Mouse (Mus musculus) thymus, postnatal 25 days (tissue): ENCODE data around the gene Klhl35.

ENCODE experiments used
- DNase-seq: peaks from one replicate; pipeline ENCODE4 v3.0.0; 2022

Klhl35 gene

DNA sequence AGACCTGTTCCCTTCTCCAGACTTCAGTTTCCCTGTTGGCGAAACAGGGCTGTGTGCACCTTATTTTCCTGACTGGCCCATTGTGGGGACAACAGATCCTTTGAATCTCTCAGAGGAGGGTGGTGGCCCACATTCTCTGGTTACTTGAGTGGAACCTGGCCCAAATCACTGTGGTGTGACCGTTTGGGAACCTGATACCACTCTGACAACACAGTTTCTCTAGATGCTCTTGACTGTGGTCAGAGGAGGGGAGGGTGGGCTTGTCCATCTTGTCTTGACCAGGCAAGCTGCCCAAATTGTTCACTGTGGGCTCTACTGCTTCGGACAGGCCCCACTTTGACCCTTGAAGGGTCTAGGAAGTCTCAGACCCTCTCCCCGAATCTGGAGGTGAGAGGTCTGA, 11.8 kb upstream of the Klhl35 start:
- DNase-seq: no peak

DNA sequence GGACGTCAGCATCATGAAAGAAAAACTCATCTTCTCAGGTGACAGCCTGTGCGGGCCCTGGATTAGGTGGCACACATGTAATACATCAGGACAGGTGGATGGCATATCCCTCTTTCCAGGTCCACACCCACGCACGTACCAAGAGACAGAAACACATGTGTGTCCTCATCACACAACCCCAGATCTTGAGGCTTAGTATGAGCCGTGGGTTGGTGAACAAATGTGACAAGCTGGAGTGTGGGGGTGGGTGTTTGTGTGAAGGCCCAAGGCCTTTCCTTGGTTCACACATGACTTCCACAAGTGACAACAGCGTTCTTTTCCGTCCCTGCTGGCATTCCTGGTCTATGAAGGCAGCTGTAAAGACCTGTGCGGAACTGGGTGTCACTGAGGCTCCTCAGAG, 7.0 kb upstream of the Klhl35 start:
- DNase-seq: no peak

DNA sequence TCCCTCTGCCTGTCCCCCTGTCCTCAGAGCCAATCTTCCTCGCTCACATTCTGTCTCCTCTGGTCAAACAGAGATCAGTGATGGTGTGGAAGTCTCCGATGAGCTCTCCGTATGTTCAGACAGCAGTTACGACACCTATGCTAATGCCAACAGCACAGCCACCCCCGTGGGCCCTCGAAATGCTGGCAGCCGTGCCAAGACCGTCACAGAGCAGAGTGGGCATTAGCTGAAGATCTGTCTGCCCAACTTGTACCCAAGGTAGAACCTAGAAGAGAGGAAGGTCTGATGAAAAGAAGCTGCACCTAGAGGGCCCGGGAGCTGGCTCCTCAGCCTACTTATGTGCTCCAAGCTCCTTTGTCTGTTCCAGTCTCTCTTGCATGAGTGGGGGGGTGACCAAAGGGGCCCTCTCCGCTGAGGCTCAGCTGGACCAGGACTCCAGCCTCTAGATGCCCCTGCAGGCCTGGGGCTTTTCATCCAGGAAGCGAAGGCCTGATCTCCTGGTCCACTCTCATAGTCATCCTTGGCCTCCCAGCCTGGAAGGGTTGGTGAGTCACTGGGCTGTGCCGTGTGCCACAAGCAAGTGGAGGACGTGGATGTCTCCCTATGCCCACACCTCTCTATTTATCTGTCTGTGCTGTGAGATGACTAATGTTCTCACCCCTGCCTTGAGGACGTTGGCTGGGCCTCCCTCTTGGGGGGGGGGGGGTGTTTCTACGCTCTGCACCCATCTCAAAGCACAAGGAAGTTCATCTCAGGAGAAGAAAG, 5.7 kb upstream of the Klhl35 start:
- DNase-seq: no peak

DNA sequence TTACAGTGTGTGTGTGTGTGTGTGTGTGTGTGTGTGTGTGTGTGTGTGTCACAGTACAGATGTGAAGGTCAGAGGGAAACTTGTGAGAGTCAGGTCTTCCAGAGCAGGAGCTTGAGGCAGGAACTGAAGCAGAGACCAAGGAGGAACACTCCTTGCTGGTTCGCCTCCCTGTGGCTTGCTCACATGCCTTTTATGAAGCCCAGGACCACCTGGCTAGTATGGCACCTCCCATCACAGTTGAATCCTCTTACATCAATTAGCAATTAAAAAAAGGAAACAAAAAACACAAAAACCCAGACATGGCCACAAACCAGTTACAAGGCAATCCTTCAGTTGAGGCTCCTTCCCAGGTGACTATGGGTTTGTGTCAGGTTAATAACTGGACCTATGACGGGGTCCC, 2.7 kb upstream of the Klhl35 start:
- DNase-seq: no peak

DNA sequence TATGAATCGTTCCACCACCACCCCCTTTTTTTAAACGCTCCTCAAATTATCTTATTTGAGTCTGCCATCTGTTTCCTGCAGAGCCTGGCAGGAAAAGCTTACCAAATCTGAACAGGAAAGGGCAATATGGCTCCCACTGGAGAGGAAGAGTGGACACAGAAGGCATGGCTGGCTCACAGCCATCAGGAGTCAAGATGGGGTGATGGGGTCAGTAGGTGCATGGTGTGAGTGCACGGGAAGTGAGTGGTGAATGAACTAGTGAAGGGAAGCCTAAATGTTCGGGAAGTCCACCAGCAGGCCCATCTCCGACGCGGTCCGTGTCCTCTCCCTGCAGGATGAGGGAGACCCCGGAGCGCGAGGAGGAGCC, 2.1 kb downstream of the Klhl35 start:
- no peak for DNase-seq

DNA sequence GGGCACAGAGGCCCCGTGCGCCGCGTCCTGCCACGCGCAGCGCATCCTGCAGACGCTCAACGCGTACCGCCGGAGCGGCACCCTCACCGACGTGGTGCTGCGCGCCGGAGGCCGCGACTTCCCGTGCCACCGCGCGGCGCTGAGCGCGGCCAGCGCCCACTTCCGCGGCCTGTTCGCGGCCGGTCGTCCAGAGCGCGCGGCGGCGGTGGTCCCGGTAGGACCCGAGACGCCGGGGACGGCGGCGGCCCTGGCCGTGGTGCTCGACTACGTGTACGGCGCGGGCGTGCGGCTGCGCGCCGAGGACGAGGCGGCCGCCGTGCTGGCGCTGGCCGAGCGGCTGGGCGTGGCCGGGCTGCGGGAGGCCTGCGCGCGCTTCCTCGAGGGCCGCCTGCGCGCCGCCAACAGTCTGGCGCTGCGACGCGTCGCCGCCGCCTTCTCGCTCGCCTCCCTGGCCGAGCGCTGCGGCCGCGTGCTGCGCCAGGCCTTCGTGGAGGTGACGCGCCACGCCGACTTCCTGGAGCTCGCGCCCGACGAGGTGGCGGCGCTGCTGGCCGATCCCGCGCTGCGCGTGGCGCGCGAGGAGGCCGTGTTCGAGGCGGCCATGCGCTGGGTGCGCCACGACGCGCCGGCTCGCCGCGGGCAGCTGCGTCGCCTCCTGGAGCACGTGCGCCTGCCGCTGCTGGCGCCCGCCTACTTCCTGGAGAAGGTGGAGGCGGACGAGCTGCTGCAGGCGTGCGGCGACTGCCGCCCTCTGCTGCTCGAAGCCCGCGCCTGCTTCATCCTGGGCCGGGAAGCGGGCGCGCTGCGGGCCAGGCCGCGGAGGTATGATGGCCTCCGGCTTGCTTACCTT, 2.7 kb downstream of the Klhl35 start:
- peak; percentile 83 for DNase-seq

DNA sequence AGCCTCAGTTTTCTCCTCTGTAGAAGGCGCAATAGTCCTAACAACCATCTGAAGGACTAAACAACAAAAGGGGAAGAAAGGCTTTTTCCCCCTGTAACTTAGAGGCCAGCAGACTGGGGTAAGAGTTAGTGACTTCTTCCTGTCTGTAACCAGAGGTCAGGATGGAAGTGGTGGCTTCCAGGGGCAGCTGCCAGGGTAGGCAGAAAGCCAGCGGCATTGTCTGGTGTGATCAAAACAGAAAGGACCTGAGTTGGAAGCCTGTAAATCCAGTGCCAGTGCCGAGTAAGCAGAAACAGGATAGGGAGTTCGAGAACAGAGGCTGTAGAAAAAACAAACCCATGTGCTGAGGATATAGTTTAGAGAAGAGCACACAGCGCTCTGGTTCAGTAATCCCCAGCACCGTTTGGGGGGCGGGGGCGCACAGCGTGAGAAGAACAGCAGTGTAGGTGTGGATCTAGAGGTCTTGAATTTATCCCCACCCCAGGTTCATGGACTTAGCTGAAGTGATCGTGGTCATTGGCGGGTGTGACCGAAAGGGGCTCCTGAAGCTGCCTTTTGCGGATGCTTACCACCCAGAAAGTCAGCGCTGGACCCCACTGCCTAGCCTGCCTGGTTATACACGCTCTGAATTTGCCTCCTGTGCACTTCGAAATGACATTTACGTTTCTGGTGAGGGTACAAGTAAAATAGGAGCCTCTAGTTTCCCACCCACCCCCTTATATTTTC, 4.0 kb downstream of the Klhl35 start:
- no peak for DNase-seq

DNA sequence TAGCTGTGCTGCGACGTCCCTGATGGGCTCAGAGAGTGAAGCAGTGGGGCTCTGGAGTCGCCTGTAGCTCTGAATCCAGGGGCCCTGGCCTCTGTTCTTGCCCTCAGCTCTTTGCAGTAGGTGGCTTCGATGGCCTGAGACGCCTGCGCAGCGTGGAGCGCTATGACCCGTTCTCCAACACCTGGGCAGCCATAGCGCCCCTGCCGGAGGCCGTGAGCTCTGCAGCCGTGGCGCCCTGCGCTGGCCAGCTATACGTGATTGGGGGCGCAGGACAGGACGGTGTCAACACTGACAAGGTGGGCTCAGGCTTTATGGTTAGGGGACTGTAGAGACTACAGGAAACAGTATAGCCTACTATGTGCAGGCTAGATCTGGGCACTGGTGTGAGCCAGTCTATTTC, 5.8 kb downstream of the Klhl35 start:
- no peak for DNase-seq

DNA sequence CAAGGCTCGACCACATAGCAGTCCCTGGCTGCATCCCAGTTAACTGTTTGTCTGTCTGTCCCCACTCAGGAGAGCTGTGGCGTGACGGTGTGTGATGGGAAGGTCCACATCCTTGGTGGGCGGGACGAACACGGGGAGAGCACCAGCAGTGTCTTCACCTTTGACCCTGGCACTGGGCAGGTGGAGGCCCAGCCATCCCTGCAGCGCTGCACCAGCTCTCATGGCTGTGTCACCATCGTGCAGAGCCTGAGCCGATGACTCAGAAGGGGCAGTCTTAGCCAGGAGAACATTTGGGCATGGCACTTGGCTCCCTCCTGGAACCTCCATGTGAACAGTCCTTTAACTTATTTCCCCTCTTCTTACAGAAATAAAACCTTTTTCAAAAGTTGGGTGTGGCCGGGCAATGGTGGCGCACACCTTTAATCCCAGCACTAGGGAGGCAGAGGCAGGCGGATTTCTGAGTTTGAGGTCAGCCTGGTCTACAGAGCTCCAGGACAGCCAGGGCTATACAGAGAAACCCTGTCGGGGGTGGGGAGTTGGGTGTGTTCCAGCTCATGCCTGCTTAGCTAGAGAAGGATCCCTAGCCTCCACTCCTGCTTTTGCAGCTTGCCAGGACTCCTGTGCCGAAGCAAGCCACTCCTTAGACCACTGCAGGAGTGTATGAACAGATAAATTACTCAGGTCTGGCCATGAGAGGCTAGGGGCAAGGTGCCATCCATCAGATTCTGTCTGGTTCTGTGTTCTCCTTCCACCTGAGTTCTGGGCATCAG, 8.0 kb downstream of the Klhl35 start:
- DNase-seq: no peak

DNA sequence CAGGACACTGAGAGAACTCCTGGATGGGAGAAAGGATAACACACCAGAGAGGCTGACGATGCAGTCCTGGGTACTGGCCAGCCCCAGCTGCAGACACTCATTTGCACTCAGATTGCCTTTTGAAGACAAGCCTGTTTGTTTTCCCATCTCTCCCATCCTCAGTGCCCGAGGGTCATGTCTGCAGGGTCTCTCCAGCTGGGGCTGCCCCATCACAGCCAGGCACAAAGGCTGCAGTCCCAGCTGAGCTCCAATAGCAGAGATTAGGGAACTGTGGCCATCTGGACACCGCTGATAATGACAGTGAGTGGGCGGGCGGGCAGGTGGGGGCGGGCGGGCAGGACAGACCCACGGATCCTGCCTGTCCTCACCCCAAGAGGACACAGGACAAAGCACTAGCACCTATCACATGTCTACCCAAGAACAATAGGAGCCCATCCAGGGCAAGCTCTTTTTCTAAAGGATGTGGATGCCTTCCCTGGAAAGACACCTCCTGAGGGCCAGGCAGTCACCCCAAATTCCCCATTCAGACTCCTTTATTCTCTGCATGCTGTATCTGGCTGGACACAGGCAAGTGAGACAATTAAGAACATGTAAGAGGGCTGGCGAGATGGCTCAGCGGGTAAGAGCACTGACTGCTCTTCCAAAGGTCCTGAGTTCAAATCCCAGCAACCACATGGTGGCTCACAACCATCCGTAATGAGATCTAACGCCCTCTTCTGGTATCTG, 9.2 kb downstream of the Klhl35 start:
- no peak for DNase-seq

DNA sequence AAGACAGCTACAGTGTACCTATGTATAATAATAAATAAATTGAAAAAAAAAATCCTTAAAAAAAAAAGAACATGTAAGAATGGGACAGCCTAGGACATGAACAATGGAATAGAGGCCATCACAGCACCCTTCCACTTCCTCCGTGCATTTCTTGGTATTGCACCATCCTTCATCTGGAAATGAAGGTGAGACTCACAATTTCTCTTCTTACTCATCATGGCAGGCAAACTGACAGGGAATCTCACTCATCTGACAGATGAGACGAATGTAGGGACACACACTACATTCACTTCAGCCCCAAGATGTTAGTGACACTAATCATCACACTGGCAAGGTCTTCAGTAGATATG, 9.7 kb downstream of the Klhl35 start:
- DNase-seq: no peak

DNA sequence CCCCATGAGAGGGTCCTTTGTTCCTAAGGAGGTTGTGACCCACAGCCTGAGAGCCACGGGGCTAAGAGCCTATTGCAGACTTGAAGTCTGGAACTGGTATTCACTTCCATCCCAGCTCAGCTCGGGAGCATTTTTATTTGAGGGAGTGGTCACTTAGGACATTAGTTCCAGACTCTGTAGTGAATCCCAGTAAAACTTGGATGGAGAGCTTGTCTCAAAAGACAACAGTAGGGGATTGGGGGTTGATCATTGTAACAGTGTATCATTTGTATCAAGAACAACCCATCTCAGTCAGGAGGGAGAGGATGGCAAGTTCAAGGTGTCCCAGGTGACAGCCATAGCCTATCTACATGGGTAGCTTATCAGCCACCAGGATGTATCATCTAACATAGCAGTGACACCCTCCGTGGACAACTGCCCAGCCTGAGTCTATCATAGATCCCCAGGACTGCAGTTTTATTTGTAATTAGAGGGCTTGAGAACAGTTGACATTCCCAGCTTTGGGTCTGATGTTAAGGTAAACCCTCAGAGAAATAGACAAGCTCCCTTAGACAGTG, 10.8 kb downstream of the Klhl35 start:
- no peak for DNase-seq

DNA sequence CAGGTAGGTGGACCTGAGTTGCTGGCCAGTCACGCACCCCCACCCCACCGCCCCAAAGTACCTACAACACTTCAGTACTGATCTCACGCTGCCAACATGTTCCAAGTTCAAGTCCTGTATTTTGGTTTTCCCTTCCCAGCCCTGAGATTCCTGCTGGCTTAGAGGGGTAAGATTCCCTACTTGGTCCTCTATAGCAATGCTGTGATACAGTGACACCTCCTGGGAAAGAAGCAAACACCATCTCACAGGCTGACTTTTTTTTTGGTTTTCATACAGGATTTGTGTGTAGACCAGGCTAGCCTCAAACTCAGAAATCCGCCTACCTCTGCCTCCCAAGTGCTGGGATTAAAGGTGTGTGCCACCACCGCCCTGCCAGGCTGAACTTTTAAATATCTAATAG, 11.4 kb downstream of the Klhl35 start:
- no peak for DNase-seq

DNA sequence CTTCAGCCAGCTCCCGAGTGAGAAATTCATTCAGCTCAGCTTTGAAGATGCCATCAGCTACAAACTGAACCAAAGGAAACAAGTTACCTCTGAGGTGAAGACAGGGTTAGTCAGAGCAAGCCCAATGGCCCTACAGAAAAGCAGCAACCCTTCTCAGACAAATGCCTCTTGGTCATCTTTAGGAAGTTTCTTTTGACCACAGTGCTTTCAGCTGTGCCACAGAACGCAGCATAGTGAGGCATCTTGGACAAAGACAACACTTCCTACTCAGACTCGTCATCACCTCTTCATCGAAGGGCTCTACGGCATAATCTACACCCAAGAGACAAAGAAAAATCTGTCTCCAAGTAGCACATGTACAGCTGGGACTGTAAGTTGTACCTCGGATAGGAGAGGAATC, 16.8 kb downstream of the Klhl35 start:
- no peak for DNase-seq

DNA sequence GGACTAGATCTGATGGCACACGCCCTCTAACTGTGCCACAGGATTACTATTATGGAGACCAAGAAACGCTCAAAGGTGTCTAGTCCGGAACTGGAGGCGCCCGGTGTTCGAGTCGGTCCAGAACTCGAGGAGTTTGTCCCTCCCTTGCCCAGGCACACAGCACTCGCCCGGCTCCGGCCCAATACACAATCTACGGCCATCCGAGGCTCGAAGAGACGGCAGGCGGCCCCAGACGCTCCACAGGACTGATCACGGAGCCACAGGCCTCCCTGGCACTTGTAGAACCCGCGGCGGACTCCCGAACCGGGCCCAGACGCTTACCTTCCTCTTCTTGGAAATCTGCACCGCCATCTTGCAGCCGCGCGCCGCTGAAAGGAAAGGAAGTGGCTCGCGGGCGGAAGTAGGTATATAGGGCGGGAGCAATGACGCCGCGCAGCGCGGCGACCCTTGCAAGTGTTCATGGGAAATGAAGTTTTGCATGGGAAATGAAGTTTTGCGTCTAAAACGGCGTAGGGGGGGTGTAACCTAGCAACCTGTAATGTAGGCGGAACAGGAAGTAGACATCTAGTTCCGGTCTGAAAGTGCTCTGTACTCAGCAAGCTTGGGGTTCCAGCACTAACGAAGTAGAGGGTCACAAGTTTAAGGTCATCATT, 17.6 kb downstream of the Klhl35 start, which contains the start of gene Rps3:
Gene Rps3, minus strand, starts transcription at position 468 of the 653 bp plus-strand sequence.
- peak; percentile 93 for DNase-seq

DNA sequence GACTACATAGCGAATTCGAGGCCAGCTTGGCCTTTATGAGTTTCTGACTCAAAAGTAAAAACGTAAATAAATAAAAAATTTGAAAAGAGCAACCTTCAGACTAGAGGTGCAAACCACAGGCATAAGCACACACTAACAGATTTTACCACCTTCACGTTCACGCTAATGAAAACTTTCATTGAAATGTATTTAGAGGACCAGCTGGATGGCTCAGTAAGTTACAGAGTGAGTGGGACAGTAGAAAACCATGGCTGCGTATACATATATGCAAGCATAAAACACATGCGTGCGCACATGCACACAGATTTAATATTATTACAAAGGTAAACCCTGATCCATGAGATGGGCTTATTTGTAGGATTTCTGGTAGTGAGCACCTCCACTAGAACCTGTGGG, 18.1 kb downstream of the Klhl35 start:
- no peak for DNase-seq

DNA sequence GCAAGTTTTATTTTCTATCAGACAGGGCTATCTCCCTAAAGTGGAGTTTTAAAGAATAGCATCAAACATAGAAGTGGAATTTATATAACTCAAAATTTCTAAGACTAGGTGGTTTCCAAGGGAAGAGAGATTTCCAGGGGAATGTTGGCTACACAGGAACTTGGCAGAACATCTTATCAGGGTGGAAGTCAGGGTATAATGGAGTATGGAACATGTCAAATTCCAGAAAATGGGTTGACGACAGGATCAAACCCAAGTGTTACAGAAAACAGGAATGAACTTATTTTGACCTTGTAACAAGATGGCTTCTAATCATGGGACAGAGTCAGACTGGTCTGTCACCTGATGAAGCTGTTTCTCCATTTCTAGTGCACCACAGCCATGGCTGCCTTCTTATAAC, 18.9 kb downstream of the Klhl35 start:
- DNase-seq: no peak

DNA sequence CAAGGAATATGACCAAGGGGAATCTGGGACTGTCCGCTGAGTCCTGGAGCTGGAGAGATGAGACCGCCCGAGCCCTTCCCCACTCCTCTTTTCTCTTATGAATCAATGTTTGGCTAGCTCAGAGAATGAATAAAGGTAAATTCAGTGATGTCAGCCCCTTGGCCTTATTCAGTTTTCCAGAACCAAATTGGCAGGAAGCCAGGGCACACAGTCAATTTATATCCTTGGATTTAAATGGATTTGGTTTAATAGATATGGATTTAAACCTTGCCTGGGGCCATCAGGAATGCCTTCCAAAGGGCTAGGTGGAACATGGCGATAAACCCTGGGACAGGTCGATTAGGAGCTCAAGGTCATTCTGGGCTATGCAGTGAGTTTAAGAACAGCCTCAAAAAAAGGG, 23.9 kb downstream of the Klhl35 start:
- no peak for DNase-seq

DNA sequence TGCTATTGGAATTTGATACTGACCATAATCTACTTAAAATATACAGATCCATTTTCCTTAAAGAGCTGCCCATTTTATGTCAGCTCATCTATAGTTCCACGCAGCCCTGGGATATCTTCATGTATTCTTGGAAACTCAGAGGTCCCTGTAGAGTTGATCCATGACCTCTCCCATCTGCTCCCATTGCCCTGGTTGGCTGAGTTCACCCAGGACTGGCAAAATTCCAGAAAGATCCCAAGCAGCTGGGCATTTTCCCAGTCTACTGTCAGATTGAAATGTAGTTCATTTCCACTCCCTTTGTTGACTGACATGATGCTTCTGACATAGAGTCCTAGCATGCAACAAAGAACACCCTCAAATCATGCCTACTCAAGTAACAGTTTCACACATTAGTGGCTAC, 33.3 kb downstream of the Klhl35 start:
- no peak for DNase-seq

DNA sequence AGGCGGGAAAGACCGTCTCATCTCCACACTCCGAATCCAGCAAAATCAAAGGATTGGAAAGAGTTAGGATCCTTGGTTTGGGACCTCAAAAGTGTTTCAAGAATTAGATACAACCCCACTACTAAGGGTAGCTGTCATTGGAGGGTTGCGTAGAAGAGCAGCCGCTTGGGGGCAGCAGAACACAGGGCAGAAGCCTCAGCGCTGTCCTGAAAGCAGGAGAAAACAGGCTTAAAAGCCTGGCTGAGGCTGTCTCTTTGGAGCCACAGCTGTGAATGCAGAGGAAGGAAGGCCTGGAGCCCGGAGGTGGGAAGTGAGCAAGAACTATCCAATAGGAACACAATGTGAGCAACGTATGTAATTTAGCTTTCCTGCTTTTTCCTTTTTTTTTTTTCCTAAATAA, 34.4 kb downstream of the Klhl35 start:
- DNase-seq: peak; percentile 79

DNA sequence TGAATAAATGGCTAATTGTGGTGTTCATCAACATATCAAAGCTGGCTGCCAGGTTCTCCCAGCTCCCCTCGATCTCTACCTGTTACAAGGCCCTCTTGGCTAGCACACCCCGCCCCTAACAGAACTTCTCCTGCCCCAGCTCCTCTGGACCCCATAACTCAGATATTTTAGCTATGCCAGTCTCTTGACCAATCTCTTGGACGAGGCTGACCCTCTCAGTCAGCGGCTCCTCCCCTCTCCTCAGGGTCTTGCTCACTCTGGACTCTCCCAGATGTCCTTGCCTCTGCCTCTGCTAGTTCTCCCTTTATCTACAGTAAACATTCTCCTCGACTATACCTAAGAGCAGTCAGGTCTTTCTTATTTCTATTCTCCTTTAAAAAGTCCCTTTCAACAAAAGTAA, 34.9 kb downstream of the Klhl35 start:
- DNase-seq: no peak

DNA sequence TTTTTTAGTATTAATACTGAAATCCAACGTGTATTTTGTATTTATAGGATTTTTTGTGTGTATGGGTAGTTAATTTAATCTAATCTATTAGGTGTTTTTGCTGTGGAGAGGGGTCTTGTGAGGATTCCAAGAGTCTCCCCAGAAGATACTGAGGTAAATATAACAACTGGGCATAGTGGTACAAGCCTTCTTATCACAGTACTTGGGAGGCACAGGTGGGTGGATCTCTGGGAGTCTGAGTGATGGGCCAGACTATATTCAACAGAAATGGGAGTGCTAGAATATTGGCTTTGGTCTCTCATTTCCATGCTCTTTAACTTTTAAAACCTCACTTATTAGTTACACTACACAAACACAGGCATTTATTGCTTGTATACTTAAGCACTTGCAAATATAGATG, 35.3 kb downstream of the Klhl35 start:
- no peak for DNase-seq
